Mouse (Mus musculus) liver, postnatal 0 days (tissue): ENCODE data around the gene Higd1a.

Source experiments
- CTCF ChIP-seq: sonication (generic); IDR thresholded peaks from 2 replicates; pipeline ENCODE4 v1.5.1; 2016; ENCODE audit warnings: antibody characterized with exemption, low read depth
- EP300 ChIP-seq: IDR thresholded peaks from 2 replicates; pipeline ENCODE4 v1.6.1; 2016; ENCODE audit warnings: antibody characterized with exemption, low read depth, mild to moderate bottlenecking

DNA sequence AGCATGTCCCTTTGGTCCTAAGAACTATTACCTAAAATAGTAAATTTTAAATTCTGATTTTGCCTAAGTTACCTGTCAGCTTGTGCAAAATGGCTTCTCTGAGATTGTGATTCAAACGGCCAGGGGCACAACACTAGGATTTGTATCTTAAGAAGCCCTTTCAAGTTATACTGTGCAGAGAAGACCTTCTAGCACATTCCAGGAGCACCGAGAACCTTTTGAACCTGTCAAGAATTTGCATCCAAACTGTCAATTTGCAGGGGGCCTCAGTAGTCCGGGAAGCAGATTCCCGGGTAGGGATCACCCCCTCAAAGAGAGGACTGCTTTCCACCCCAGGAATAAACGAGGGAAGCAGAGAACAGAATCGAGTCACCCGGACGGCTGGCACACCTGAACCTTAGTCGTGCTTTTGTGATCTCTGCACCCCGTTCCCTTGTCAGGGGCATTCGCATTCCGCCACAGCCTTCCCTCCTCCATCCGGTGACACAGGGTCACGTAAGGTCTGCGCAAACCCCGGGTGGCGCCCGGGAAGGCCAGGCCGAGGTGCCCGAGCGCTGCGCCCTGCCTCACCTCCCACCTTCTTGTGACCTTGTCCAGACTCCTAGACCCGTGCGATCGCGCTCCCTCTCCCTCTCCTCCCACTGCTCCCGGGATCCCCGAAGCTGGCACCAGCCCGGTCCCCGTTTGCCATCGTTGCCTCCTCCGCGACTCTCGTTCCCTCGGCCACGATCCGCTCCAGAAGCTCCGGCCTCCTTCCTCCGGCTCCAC, 1.3 kb downstream of the Higd1a start:
- no peak for TF ChIP-seq CTCF
- TF ChIP-seq EP300: no peak
